Mouse (Mus musculus): ENCODE measurements around the gene Nod2. TPM values are rescaled to one million over a fixed set of nuclear protein-coding genes. Genes with fewer than 3 reads are reported as not detected.

Nod2 gene
- polyA plus RNA-seq, 2 experiments from 2014 or later, result 0.83 to 2.4 TPM

DNA sequence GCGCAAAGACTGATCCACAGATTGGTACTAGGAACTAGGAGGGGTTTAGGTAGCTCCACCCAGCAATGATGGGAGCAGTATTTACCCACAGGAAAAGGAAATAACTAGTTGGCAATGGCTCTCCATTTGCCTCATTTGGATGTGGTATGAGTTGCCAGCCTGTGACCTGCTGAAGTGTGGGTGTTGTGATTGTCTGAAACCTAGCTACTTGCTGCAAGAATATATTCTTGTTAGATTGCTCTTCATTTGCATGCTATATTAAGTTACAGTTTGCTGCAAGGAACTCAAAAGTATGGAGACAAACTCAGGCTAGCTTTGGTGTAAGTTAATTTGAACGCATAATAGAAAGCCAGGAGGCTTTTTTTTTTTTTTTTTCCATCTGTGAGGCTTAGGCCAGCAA lies 33.5 kb downstream of the Nod2 start:
- ATAC-seq, result no peak

DNA sequence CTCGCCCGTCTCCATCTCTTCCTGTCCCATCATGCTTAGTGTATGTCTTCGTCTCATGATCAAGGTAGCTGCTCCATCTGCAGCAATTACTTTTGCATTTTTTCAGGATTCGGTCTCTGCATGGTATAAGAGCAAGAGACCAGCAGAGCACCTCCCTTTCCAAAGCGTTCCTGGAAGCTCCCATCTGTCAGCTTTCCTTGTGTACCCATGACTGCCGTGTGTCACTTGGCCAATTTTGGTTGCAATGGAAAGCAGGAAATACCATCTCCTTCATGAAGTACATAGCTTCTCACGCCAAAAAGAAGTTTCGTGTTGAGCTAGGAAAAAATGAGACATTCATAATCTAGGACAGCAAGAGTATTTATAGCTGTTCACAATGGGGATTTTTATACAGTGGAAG lies 33.9 kb downstream of the Nod2 start:
- no peak for ATAC-seq

DNA sequence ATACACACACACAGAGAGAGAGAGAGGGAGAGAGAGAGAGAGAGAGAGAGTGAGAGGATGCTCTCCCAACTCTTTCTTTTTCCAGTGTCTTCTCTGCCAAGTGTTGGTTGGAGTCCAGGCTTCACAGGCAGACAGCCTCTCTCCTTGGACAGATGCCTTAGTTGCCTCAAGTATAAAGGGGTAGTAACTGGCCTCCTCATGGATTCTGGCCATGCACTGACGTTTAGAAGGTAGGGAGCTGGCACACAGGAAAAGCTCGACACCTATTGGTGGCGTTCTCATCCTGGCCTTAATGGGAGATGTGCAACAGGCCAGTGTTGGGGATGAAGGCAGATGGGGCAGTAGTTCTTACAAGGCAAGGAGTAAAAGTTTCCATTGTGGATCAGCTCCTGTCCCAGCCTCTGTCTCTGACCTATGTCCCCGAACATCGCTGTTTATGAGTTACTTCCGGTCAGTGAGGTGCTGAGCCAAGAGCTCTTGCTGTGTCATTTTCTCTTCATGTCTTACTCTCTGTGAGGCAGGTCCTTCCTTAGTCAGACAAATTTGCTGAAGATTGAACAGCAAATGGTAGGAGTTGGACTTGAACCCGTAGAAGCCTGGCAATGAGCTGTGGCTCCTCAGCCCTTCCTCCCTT lies 36.7 kb downstream of the Nod2 start:
- ATAC-seq, result no peak

GRCm38 (mm10) chr8:88686226-88686905 lies 39.3 kb downstream of the Nod2 start:
- ATAC-seq, result no peak

DNA sequence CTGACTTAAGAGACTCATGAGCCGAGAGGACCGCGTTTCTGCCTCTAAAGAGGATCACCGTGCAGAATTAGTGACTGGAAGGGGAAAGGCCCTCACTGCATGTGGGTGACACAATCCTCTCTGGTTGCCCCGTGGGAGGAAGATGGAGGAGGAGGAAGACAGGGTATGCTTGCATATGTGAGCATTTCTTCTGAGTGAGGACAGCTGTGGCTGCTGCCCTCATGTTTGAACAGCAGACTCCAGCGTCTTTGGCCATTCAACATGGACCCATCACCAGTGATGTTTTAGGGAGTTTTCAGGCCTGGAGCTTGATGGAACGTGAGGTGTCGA lies 39.8 kb downstream of the Nod2 start:
- no peak for ATAC-seq

GRCm38 (mm10) chr8:88689151-88689550 lies 42.0 kb downstream of the Nod2 start:
- no peak for ATAC-seq

DNA sequence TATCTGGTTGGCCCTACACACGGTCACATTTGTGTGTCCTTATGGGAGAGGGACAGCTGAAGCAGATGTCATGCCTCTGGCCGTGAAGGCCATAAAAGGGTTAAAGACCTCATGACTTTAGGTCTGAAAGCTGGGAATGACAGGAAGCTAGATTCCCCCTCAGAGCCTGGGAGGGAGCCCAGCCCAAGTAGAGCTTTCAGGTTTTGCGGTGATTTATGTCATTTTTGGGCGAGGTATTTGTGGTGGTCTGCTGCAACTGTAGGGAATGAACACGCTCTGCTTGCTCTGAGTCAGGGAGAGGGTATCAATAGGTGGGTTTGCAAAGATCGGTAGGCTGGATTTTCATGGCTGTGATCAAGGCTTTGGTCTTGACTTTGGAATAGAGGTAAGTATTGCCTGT lies 42.8 kb downstream of the Nod2 start:
- no peak for ATAC-seq

- ATAC-seq, result peak; percentile 69
These were observed 44.3 kb downstream of the Nod2 start for GRCm38 (mm10) chr8:88691342-88691948.

DNA sequence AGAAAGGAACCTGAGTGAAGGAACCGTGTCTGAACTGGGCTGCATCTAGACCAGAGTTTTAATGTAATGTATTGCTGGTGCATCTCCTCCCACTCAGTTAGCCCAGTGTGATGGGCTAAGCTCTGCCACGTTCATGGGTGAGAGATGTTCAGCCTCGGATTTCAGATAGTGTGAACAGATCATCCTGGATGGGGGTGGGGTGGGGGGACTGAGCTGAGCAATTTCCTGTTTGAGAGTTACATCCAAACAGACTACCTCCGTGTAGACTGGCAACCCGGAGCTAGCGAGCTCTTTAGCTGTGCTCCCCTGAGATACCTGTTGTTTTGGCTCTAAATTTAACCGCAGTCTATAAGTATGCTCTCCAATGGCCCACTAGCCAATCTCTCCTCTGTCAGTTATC lies 44.8 kb downstream of the Nod2 start:
- peak; percentile 40 for ATAC-seq

DNA sequence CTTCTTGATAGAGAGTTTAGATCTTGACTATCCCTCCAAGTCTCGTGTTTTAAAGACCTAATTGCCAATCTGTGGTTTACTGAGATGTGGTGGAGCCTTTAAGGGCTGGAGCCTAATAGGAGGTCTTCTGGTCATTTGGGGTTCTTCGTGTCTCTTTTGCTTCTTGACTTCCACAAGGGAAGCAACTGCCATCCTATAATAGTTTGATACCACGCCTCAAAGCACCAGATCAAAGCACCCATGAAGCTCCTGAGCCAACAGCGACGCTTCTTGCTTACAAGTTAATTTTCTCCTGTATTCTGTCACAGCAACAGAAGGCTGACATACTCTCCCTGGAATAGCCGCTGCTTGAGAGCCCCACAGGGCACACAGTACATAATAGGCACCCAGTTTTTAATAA lies 45.8 kb downstream of the Nod2 start:
- no peak for ATAC-seq

GRCm38 (mm10) chr8:88693376-88693775 lies 46.3 kb downstream of the Nod2 start:
- no peak for ATAC-seq

GRCm38 (mm10) chr8:88694291-88694690 lies 47.2 kb downstream of the Nod2 start:
- no peak for ATAC-seq

- ATAC-seq, result peak; percentile 9
These were observed 49.1 kb downstream of the Nod2 start for GRCm38 (mm10) chr8:88696228-88696627.

DNA sequence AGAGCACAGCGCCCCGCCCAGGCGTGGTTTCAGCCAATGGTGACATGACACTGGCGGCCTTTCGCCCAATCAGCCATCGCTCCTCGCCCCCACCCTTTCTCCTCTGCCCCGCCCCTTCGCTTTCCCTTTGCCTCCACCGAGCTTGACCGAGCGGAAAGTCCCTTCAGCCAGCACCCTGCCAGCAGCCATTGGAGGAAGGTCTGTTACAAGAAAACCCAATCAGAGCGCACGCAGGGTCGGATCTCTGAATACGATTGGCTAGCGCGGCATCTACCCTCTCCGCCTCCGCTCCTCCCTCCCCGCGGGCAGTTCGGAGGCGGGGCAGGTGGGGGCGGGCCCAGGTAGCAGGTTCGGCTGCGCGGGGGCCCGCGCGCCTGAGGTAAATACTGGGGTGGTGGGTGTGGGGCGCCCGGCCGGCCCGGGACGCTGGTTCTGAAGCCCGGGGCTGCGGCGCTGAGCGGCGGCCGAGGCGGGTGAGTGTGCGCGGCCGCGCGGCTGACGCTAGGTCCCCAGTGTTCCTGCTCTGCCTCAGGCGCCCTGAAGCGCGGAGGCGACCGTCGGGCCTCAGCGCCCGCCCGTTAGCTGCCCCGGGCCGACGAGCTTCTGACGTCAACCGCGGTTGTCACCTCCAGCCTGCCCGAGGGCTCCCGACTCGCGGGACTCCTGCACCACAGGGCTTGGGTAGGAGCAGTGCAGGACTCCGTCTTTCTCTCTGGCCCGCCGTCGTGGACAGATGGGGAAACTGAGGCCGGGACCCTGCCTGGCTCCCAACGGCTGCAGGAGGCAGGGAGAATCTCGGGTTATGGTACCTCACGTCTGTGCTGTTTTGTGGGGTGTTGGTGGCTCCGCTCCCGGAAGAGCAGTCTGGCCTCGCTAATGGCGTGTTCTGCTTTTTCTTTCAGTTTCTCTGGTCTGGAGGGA lies 49.9 kb downstream of the Nod2 start, which contains the start of gene Cyld:
Gene Cyld, plus strand, starts transcription at position 308 of the 921 bp plus-strand sequence.
- ATAC-seq, result peak; percentile 80

GRCm38 (mm10) chr8:88697642-88698031 lies 50.5 kb downstream of the Nod2 start:
- no peak for ATAC-seq

- no peak for ATAC-seq
These were observed 50.9 kb downstream of the Nod2 start for GRCm38 (mm10) chr8:88698048-88698447.

- ATAC-seq, result peak; percentile 40
These were observed 54.5 kb downstream of the Nod2 start for GRCm38 (mm10) chr8:88701611-88702010.

- no peak for ATAC-seq
These were observed 55.7 kb downstream of the Nod2 start for GRCm38 (mm10) chr8:88702816-88703215.

- ATAC-seq, result no peak
These were observed 76.3 kb downstream of the Nod2 start for GRCm38 (mm10) chr8:88723256-88723963.

All from CD4-positive, CD25-positive, alpha-beta regulatory T cell, adult 4 months (primary cell).